In the genomic region with DNA sequence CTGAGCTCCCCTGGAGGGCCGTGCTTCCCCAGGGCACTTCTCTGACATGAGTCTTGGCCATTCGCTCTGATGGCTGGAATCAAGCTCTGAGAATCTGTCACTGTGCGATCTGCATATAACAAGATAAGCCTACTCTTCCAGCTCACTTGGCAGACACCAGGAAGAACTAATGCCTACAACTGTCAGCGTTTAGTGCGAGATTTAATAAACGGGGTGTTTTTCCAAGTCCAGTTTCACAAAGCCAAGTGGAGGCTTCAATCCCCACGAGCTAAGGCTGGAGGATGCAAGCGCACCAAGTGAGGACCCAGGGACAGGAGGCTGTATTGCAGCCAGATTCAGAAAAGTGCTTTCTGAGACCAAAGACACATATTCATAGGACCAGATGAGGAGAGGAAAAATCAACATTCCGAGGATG, we compare ENCODE assay signal across 26 mouse cellular contexts.
DNase-seq lines count a peak whose midpoint lies in the region; ATAC-seq and TF ChIP-seq lines count a peak whose summit lies in the region.
"Had no signal": no experiment of that assay in that cellular context is flagged by ENCODE, and none has a peak within 500 bp of the region (broad histone marks: within the 10 kb centered on the region; RNA-seq: fewer than 3 reads in every experiment).

No protein-coding gene starts in this region.

- TF ChIP-seq POLR2A in heart, adult 2 months (IDR thresholded peaks at IDR 0.05; ENCODE audit: insufficient read depth, low read depth, low read length): no peak
- no peak for TF ChIP-seq POLR2A in brain, embryonic 14.5 days (IDR thresholded peaks at IDR 0.05; ENCODE audit: borderline replicate concordance, extremely low read depth, insufficient read depth, insufficient read length, poor library complexity, severe bottlenecking)

- TF ChIP-seq CTCF in heart, adult 2 months (IDR thresholded peaks at IDR 0.05): no peak
- no peak for TF ChIP-seq CTCF in brain, embryonic 14.5 days (IDR thresholded peaks at IDR 0.05; ENCODE audit: borderline replicate concordance, extremely low read depth, insufficient read depth, insufficient read length)

- ATAC-seq in lung, embryonic 15.5 days (ENCODE audit: borderline replicate concordance, extremely low read depth, low FRiP score, low TSS enrichment): peak; percentile 81
- ATAC-seq: CD4-positive, CD25-positive, alpha-beta regulatory T cell, adult 4 months; inflammation-experienced regulatory T-cells, adult 6 months; liver, embryonic 12.5 days; midbrain, embryonic 15.5 days had no signal

- intact Hi-C loops in heart, adult 2 months (cut with DNase I): no loop called here

- WGBS in heart, adult 2 months: 78% methylated on average over 9 of the region's 9 CpGs
- WGBS in lung, embryonic 15.5 days: 45% methylated on average over 9 of the region's 9 CpGs

- H3K27me3 ChIP-seq in heart, adult 2 months (ENCODE audit: control insufficient read depth, insufficient read depth, low read length): no peaks in the 10 kb centered on the region
- no peaks in the 10 kb centered on the region for H3K27me3 ChIP-seq in lung, embryonic 15.5 days
- H3K27me3 ChIP-seq: heart, embryonic 13.5 days; hindbrain, embryonic 12.5 days; limb, embryonic 12.5 days; liver, embryonic 12.5 days; midbrain, embryonic 15.5 days; neural tube, embryonic 13.5 days had no signal

- no peaks in the 10 kb centered on the region for H3K36me3 ChIP-seq in heart, adult 2 months (ENCODE audit: control insufficient read depth, insufficient read depth, low read length)
- no peaks in the 10 kb centered on the region for H3K36me3 ChIP-seq in lung, embryonic 15.5 days
- H3K36me3 ChIP-seq: heart, embryonic 13.5 days; hindbrain, embryonic 12.5 days; limb, embryonic 12.5 days; liver, embryonic 12.5 days; midbrain, embryonic 15.5 days; neural tube, embryonic 13.5 days had no signal

- TF ChIP-seq EP300 in heart, adult 2 months (IDR thresholded peaks at IDR 0.05; ENCODE audit: insufficient read depth, low read depth, low read length): no peak

- no peaks in the 10 kb centered on the region for H3K4me1 ChIP-seq in heart, adult 2 months (ENCODE audit: control insufficient read depth, insufficient read depth, low read length)
- H3K4me1 ChIP-seq in lung, embryonic 15.5 days: no peaks in the 10 kb centered on the region
- H3K4me1 ChIP-seq: heart, embryonic 13.5 days; hindbrain, embryonic 12.5 days; limb, embryonic 12.5 days; liver, embryonic 12.5 days; midbrain, embryonic 15.5 days; neural tube, embryonic 13.5 days had no signal

- H3K9me3 ChIP-seq in lung, embryonic 15.5 days: no peaks in the 10 kb centered on the region
- H3K9me3 ChIP-seq: heart, embryonic 13.5 days; hindbrain, embryonic 12.5 days; limb, embryonic 12.5 days; midbrain, embryonic 15.5 days; neural tube, embryonic 13.5 days had no signal

- no peak overlapping the region for H3K9ac ChIP-seq in heart, adult 2 months (ENCODE audit: low read depth, low read length)
- H3K9ac ChIP-seq in lung, embryonic 15.5 days: no peak overlapping the region
- H3K9ac ChIP-seq: heart, embryonic 13.5 days; hindbrain, embryonic 12.5 days; limb, embryonic 12.5 days; liver, embryonic 12.5 days; midbrain, embryonic 15.5 days; neural tube, embryonic 13.5 days had no signal

- DNase-seq in cerebellum, postnatal 14 days: peak; percentile 19 to 56
- no peak for DNase-seq in cerebellum, adult 11-12 months
- peak; percentile 77 for DNase-seq in heart, adult 11 months
- DNase-seq in heart, adult 2 months: no peak
- no peak for DNase-seq in lung, adult 18-20 months
- peak; percentile 47 for DNase-seq in brain, embryonic 14.5 days (ENCODE audit: low read depth)
- DNase-seq: adrenal gland, postnatal 14 days; gastrocnemius, postnatal 14 days; heart, adult 18-20 months; heart, postnatal 14 days; kidney, adult 18-20 months; lung, adult 2 months; right cerebral cortex, adult 18-20 months; right cerebral cortex, postnatal 4 days; thymus, postnatal 14 days had no signal

- no peaks in the 10 kb centered on the region for H3K79me2 ChIP-seq in heart, adult 2 months (replicated peaks; ENCODE audit: control insufficient read depth, insufficient read depth, low read length)

- H3K4me3 ChIP-seq in heart, adult 2 months: no peak overlapping the region
- no peak overlapping the region for H3K4me3 ChIP-seq in lung, embryonic 15.5 days
- H3K4me3 ChIP-seq: heart, embryonic 13.5 days; hindbrain, embryonic 12.5 days; limb, embryonic 12.5 days; liver, embryonic 12.5 days; midbrain, embryonic 15.5 days; myocyte; neural tube, embryonic 13.5 days had no signal

- H3K4me2 ChIP-seq in lung, embryonic 15.5 days: no peak overlapping the region
- H3K4me2 ChIP-seq: heart, embryonic 13.5 days; hindbrain, embryonic 12.5 days; limb, embryonic 12.5 days; liver, embryonic 12.5 days; midbrain, embryonic 15.5 days; neural tube, embryonic 13.5 days had no signal

- no peak overlapping the region for H3K27ac ChIP-seq in heart, adult 2 months
- no peak overlapping the region for H3K27ac ChIP-seq in lung, embryonic 15.5 days
- H3K27ac ChIP-seq: heart, embryonic 13.5 days; hindbrain, embryonic 12.5 days; kidney, postnatal 0 days; limb, embryonic 12.5 days; liver, embryonic 12.5 days; midbrain, embryonic 15.5 days; neural tube, embryonic 13.5 days had no signal

Comparison
In these comparisons a context has a peak if more than half of its experiments do, and no peak if none do; other contexts are left out.
1. DNase-seq: peak in cerebellum, postnatal 14 days (2 of 2), heart, adult 11 months (single experiment) and brain, embryonic 14.5 days (single experiment); none in cerebellum, adult 11-12 months (single experiment), heart, adult 2 months (0 of 2) and lung, adult 18-20 months (0 of 2).